Mouse (Mus musculus): ENCODE measurements around the gene Rasl10a. TPM values are rescaled to one million over a fixed set of nuclear protein-coding genes. Genes with fewer than 3 reads are reported as not detected.

The Rasl10a gene
- polyA plus RNA-seq, 1 experiment from 2014 or later, result 2.0 TPM

GRCm38 (mm10) chr11:5089147-5089546, 31.2 kb downstream of the Rasl10a start:
- Histone ChIP-seq H3K9ac (ENCODE audit: low read length) (no peak overlapping the region), H3K4me2 (ENCODE audit: low read length) (no peak overlapping the region), H3K27ac (replicated peaks in 1 of 2; ENCODE audit: control insufficient read depth in 1 of 2, insufficient read depth in 1 of 2, low read depth in 2 of 2, low read length in 2 of 2) (no peak overlapping the region), H3K4me3 (ENCODE audit: control insufficient read depth in 1 of 2, insufficient read depth in 1 of 2, low read depth in 1 of 2, low read length in 2 of 2) (no peak overlapping the region), H3K4me1 (ENCODE audit: control insufficient read depth in 2 of 2, insufficient read depth in 2 of 2, low read length in 2 of 2) (no peaks in the 10 kb centered on the region; a peak in 1 of 4 replicates), H3K36me3 (ENCODE audit: control insufficient read depth, insufficient read depth, low read length) (peaks cover 94% of the 10 kb centered on the region), H3K27me3 (ENCODE audit: control insufficient read depth, insufficient read depth, low read length) (no peaks in the 10 kb centered on the region), H3K9me3 (ENCODE audit: control insufficient read depth, low read length) (no peaks in the 10 kb centered on the region)
- WGBS, result 88% methylated on average over 1 of the region's 1 CpGs
- ATAC-seq (ENCODE audit: insufficient number of reproducible peaks, insufficient read depth, low FRiP score, low read depth), result no peak

- ATAC-seq (ENCODE audit: insufficient number of reproducible peaks, insufficient read depth, low FRiP score, low read depth), result no peak
- peaks cover 71% of the 10 kb centered on the region for H3K36me3 ChIP-seq (ENCODE audit: control insufficient read depth, insufficient read depth, low read length)
- H3K4me3 ChIP-seq (ENCODE audit: control insufficient read depth in 1 of 2, insufficient read depth in 1 of 2, low read depth in 1 of 2, low read length in 2 of 2), result no peak overlapping the region
- no peak overlapping the region for H3K27ac ChIP-seq (replicated peaks in 1 of 2; ENCODE audit: control insufficient read depth in 1 of 2, insufficient read depth in 1 of 2, low read depth in 2 of 2, low read length in 2 of 2)
- no peak overlapping the region for H3K9ac ChIP-seq (ENCODE audit: low read length)
- no peaks in the 10 kb centered on the region for H3K9me3 ChIP-seq (ENCODE audit: control insufficient read depth, low read length)
- H3K4me2 ChIP-seq (ENCODE audit: low read length), result no peak overlapping the region
- H3K4me1 ChIP-seq (ENCODE audit: control insufficient read depth in 2 of 2, insufficient read depth in 2 of 2, low read length in 2 of 2), result peaks cover 2 to 11% of the 10 kb centered on the region in 2 experiments; a peak in 3 of 4 replicates
- WGBS, result 46% methylated on average over 2 of the region's 2 CpGs
- no peaks in the 10 kb centered on the region for H3K27me3 ChIP-seq (ENCODE audit: control insufficient read depth, insufficient read depth, low read length)
Observed at GRCm38 (mm10) chr11:5091706-5092105, 33.8 kb downstream of the Rasl10a start.

DNA sequence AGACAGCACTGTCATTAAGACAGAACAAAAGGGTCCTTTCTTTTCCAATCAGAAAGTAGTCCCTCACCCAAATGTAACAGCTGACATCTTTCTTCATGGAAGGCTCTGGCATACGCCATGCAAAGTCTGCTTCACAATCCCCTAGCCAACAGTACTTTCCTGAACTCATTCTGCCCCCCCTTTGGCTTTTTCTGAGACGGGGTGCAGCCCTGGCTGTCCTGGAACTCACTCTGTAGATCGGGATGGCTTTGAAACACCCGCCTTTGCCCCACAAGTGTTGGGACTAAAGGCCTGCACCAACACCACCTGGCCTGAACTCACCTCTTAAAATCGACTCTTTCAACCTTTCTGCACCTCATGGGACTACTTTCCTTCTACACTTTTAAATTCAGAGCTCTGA, 37.9 kb downstream of the Rasl10a start:
- no peaks in the 10 kb centered on the region for H3K27me3 ChIP-seq (ENCODE audit: control insufficient read depth, insufficient read depth, low read length)
- H3K4me2 ChIP-seq (ENCODE audit: low read length), result peak overlapping the region; percentile 94
- H3K9me3 ChIP-seq (ENCODE audit: control insufficient read depth, low read length), result no peaks in the 10 kb centered on the region
- 71% methylated on average over 5 of the region's 5 CpGs for WGBS
- no peak overlapping the region for H3K4me3 ChIP-seq (ENCODE audit: control insufficient read depth in 1 of 2, insufficient read depth in 1 of 2, low read depth in 1 of 2, low read length in 2 of 2)
- H3K9ac ChIP-seq (ENCODE audit: low read length), result no peak overlapping the region
- H3K27ac ChIP-seq (replicated peaks in 1 of 2; ENCODE audit: control insufficient read depth in 1 of 2, insufficient read depth in 1 of 2, low read depth in 2 of 2, low read length in 2 of 2), result no peak overlapping the region
- peaks cover 31% of the 10 kb centered on the region for H3K36me3 ChIP-seq (ENCODE audit: control insufficient read depth, insufficient read depth, low read length)
- H3K4me1 ChIP-seq (ENCODE audit: control insufficient read depth in 2 of 2, insufficient read depth in 2 of 2, low read length in 2 of 2), result peaks cover 10 to 28% of the 10 kb centered on the region in 2 experiments
- ATAC-seq (ENCODE audit: insufficient number of reproducible peaks, insufficient read depth, low FRiP score, low read depth), result no peak

DNA sequence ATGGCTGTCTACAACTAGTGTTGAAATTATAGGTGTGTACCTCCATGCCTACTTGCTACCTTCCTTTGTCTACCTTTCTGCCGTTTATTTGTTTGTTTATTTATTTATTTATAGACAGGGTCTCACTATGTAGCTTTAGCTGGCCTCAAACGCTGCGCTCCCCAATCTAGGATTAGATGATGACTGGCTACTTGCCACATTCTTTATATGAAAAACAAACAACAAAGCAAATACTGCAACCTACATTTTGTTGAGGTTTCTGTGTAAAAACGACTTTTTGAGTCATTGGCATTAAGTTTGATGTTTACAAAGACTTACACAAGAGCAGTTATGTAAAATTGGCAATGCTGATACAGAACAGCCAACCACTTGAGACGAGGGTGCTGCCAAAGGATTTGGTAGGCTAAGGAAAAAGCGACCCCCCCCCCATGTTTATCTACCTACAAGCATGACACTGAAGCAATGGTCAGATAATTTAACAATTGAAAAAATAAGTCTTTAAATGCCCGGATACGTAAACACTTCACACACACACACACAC, 38.6 kb downstream of the Rasl10a start:
- peak overlapping the region; percentile 94 for H3K4me2 ChIP-seq (ENCODE audit: low read length)
- H3K27me3 ChIP-seq (ENCODE audit: control insufficient read depth, insufficient read depth, low read length), result no peaks in the 10 kb centered on the region
- H3K9ac ChIP-seq (ENCODE audit: low read length), result peak overlapping the region; percentile 100
- no peak for ATAC-seq (ENCODE audit: insufficient number of reproducible peaks, insufficient read depth, low FRiP score, low read depth)
- no peak overlapping the region for H3K27ac ChIP-seq (replicated peaks in 1 of 2; ENCODE audit: control insufficient read depth in 1 of 2, insufficient read depth in 1 of 2, low read depth in 2 of 2, low read length in 2 of 2)
- peaks cover 11 to 28% of the 10 kb centered on the region in 2 experiments for H3K4me1 ChIP-seq (ENCODE audit: control insufficient read depth in 2 of 2, insufficient read depth in 2 of 2, low read length in 2 of 2)
- H3K9me3 ChIP-seq (ENCODE audit: control insufficient read depth, low read length), result no peaks in the 10 kb centered on the region
- 49% methylated on average over 8 of the region's 8 CpGs for whole genome bisulfite sequencing
- H3K36me3 ChIP-seq (ENCODE audit: control insufficient read depth, insufficient read depth, low read length), result peaks cover 29% of the 10 kb centered on the region
- H3K4me3 ChIP-seq (ENCODE audit: control insufficient read depth in 1 of 2, insufficient read depth in 1 of 2, low read depth in 1 of 2, low read length in 2 of 2), result peak overlapping the region in 1 of 2 experiments; percentile 98; a peak in 2 of 4 replicates

DNA sequence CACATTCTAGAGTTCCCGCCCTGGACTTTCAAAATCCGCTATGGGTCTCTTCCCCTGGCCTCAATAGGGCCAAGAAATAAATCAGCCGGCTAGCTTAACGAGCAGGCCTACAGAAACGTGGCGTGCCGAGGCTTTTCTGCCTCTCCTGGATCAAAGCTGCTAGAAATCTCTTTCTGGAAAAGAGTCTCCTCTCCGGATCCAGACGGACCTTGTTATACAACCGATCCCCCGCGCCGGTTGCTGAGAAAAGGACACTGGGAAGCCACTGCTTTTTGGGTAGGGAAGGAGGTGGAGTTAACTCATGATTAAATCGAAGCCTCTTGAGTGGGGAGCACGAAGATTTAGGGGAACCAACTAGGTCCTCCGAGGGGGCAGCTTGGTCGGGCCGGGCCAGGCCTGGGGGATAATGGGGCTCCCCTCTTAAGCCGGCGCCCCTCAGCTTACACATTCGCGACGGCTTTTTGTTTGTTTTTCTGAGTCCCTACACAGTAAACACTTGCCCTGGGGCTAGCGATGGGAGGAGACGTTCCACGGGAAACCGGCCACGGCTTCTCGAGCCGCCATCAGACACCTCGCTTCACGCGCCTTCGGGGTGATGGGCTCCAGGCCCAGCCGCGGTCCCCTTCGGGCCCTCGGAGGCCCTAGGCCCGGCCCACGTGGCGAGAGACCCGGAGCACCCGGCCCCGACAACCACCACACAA, 40.3 kb downstream of the Rasl10a start:
- Histone ChIP-seq H3K9ac (ENCODE audit: low read length) (peak overlapping the region; percentile 100), H3K4me3 (ENCODE audit: control insufficient read depth in 1 of 2, insufficient read depth in 1 of 2, low read depth in 1 of 2, low read length in 2 of 2) (peak overlapping the region; percentile 67 to 98), H3K36me3 (ENCODE audit: control insufficient read depth, insufficient read depth, low read length) (peaks cover 17% of the 10 kb centered on the region), H3K9me3 (ENCODE audit: control insufficient read depth, low read length) (no peaks in the 10 kb centered on the region), H3K27ac (replicated peaks in 1 of 2; ENCODE audit: control insufficient read depth in 1 of 2, insufficient read depth in 1 of 2, low read depth in 2 of 2, low read length in 2 of 2) (peak overlapping the region; percentile 95 to 98), H3K27me3 (ENCODE audit: control insufficient read depth, insufficient read depth, low read length) (no peaks in the 10 kb centered on the region), H3K4me1 (ENCODE audit: control insufficient read depth in 2 of 2, insufficient read depth in 2 of 2, low read length in 2 of 2) (peaks cover 11 to 28% of the 10 kb centered on the region in 2 experiments), H3K4me2 (ENCODE audit: low read length) (peak overlapping the region; percentile 94)
- ATAC-seq (ENCODE audit: insufficient number of reproducible peaks, insufficient read depth, low FRiP score, low read depth), result peak; percentile 16; the same call in 1 of the 2 replicates
- under 1% methylated on average over 44 of the region's 44 CpGs for WGBS

- Histone ChIP-seq H3K27ac (replicated peaks in 1 of 2; ENCODE audit: control insufficient read depth in 1 of 2, insufficient read depth in 1 of 2, low read depth in 2 of 2, low read length in 2 of 2) (peak within 1 kb of the TSS; percentile 95 to 98), H3K9me3 (ENCODE audit: control insufficient read depth, low read length) (no peaks in the 10 kb centered on the region), H3K9ac (ENCODE audit: low read length) (peak within 1 kb of the TSS; percentile 100), H3K36me3 (ENCODE audit: control insufficient read depth, insufficient read depth, low read length) (peaks cover 18% of the 10 kb centered on the region), H3K4me1 (ENCODE audit: control insufficient read depth in 2 of 2, insufficient read depth in 2 of 2, low read length in 2 of 2) (peaks cover 11 to 28% of the 10 kb centered on the region in 2 experiments), H3K27me3 (ENCODE audit: control insufficient read depth, insufficient read depth, low read length) (no peaks in the 10 kb centered on the region), H3K4me2 (ENCODE audit: low read length) (peak within 1 kb of the TSS; percentile 94), H3K4me3 (ENCODE audit: control insufficient read depth in 1 of 2, insufficient read depth in 1 of 2, low read depth in 1 of 2, low read length in 2 of 2) (peak within 1 kb of the TSS; percentile 67 to 98)
- peak; percentile 88 for ATAC-seq (ENCODE audit: insufficient number of reproducible peaks, insufficient read depth, low FRiP score, low read depth)
- under 1% methylated on average over 84 of the region's 92 CpGs for WGBS
Observed at GRCm38 (mm10) chr11:5098736-5099542, 41.0 kb downstream of the Rasl10a start, which contains the start of the genes Rhbdd3 and Ewsr1. Gene Rhbdd3 (plus strand): TSS chr11:5098926. Gene Ewsr1 (minus strand): TSS chr11:5099266.

GRCm38 (mm10) chr11:5099576-5100183, 41.8 kb downstream of the Rasl10a start:
- ATAC-seq (ENCODE audit: insufficient number of reproducible peaks, insufficient read depth, low FRiP score, low read depth), result peak; percentile 76
- under 1% methylated on average over 31 of the region's 31 CpGs for WGBS
- Histone ChIP-seq H3K4me3 (ENCODE audit: control insufficient read depth in 1 of 2, insufficient read depth in 1 of 2, low read depth in 1 of 2, low read length in 2 of 2) (peak overlapping the region; percentile 67 to 98), H3K4me2 (ENCODE audit: low read length) (peak overlapping the region; percentile 90), H3K9ac (ENCODE audit: low read length) (peak overlapping the region; percentile 100), H3K27ac (replicated peaks in 1 of 2; ENCODE audit: control insufficient read depth in 1 of 2, insufficient read depth in 1 of 2, low read depth in 2 of 2, low read length in 2 of 2) (peak overlapping the region; percentile 95 to 98), H3K27me3 (ENCODE audit: control insufficient read depth, insufficient read depth, low read length) (no peaks in the 10 kb centered on the region), H3K36me3 (ENCODE audit: control insufficient read depth, insufficient read depth, low read length) (peaks cover 24% of the 10 kb centered on the region), H3K4me1 (ENCODE audit: control insufficient read depth in 2 of 2, insufficient read depth in 2 of 2, low read length in 2 of 2) (peaks cover 11 to 28% of the 10 kb centered on the region in 2 experiments), H3K9me3 (ENCODE audit: control insufficient read depth, low read length) (no peaks in the 10 kb centered on the region)

All from heart, embryonic 14.5 days (tissue).